Mouse (Mus musculus): ENCODE data around the gene Gm6096.
"Not testable (repeated sequence)": the region's sequence is repeated elsewhere in the genome, so short reads cannot be mapped to it uniquely, and the experiment has no call there.

Gene Gm6096

GRCm38 (mm10) chr7:34250738-34251137 lies at the start of gene Gm6096:
Gene Gm6096, plus strand, starts transcription at chr7:34251038.
- DNase-seq (ENCODE audit: low spot score in 2 of 2), result no peak

DNA sequence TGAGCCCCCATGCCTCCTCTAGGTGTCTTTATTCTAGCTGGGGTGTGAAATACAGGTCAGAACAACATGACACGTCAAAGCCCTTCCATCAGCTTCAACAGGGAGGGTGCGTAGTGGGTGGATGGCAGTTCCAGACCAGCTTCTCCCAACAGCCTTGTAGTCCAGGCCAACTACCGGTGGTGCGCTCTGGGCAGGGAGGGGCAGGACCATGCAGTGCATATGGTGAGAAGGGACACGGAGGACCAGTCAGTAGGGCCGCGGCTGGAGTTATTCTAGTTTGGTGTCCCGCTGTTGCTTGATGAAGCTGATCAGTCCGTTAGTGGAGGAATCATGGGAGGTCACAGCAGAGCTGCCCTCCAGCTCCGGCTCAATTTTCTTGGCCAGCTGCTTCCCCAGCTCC lies 48.7 kb upstream of the Gm6096 start:
- not testable (repeated sequence) for DNase-seq (ENCODE audit: low spot score in 2 of 2)

GRCm38 (mm10) chr7:34206331-34206730 lies 44.5 kb upstream of the Gm6096 start:
- DNase-seq (ENCODE audit: low spot score in 2 of 2), result no peak

DNA sequence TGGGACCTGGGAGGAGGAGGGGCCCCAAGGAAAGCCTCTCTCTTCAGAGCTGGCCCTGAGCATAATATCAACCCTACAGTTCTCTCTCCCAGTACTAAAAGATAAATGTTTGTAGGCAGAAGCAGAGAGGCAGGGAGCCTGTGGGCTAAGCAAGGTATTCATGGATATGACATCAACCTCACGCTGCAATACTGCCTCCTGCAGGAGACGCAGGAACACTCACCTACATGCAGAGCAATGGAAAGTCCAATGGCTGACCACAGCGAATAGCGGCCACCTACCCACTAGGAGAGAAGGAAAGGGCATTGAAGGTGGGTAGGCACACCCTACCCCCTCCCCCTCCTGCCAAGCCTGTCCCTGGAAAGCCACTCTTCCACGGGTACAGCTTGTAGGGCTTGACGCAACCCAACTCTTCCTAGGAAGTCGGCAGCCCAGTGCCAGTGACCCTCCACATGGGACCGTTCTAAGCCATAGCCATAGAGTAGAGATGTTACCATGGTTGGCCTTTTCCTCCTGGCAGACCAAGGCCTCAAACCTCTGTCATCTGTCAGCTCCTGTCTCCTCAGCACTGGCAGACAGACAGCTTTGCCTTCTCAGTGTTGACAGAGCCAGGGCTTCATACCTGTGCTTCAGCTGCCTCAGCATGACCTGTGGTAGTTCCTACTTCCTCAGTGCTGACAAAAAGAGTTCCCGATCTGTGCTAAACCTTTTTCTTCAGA lies 42.7 kb upstream of the Gm6096 start:
- DNase-seq (ENCODE audit: low spot score in 2 of 2), result no peak

DNA sequence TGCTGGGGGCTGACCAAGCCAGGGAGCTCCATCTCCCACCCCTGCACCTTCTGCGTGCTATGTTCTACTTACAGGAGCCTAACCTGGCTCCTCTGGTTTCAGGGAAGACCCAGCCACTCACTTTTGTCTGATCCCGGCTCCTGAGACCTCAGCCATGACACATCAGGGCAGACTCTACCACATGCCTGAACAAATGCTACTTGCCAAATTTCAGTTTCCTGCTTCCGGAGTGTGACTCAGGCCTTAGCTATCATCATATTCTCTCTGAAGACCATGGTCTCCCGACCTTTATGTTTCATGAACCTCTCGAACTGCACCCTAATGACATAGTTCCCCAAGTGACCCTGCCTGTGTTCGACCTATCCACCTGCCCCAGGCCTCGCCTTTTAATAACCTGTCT lies 37.6 kb upstream of the Gm6096 start:
- no peak for DNase-seq (ENCODE audit: low spot score in 2 of 2)

DNA sequence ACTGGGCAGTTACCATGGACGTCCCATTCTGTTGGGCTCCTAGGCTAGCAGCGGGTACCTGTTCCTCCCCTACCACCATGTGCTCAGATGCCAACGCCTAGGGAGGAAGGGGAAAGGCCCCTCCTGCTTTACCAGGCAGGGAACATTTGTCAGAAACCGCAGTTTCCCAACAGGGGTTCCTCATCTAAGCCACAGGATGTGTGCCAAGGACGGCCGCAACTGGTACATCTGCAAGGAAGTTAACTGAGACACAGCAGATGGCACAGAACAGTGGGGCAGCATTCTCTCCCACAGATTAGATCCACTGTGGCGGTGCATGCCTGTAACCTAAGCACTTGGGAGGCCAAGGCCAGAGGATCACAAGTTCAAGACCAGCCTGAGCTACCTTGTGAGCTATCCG lies 36.2 kb upstream of the Gm6096 start:
- no peak for DNase-seq (ENCODE audit: low spot score in 2 of 2)

- DNase-seq (ENCODE audit: low spot score in 2 of 2), result no peak
These were observed 35.4 kb upstream of the Gm6096 start for GRCm38 (mm10) chr7:34215481-34215880.

- no peak for DNase-seq (ENCODE audit: low spot score in 2 of 2)
These were observed 34.4 kb upstream of the Gm6096 start for GRCm38 (mm10) chr7:34216474-34216873.

- no peak for DNase-seq (ENCODE audit: low spot score in 2 of 2)
These were observed 32.3 kb upstream of the Gm6096 start for GRCm38 (mm10) chr7:34218496-34218895.

DNA sequence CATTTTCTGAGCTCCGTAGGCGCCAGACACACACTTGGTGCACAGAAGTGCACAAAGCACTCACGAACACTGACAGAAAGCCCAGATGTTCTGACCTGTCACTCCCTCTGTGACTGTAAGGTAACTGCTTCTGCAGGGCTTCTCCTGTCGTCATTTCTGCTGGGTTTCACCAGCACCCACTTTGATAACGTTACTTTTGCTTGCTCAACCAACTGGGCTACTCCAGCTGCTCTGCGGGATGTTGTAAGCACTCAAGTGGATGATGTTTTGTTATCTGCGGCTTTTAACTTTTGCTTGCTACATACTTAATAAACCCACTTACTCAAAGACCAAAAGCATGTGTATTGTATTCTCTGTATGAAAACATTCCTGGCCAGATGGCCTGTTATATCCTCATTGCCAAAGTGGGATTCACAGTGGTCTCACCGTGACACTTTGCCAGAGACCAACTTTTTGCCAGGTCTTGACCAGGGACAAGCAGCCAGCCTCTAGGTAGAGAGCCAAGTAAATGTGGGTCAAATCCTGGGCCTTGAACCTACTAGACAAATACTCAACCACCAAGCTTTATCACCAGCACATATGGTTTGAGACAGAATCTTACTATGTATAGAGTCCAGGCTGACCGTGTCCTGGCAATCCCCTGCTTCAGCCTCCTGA lies 29.1 kb upstream of the Gm6096 start:
- DNase-seq (ENCODE audit: low spot score in 2 of 2), result no peak

DNA sequence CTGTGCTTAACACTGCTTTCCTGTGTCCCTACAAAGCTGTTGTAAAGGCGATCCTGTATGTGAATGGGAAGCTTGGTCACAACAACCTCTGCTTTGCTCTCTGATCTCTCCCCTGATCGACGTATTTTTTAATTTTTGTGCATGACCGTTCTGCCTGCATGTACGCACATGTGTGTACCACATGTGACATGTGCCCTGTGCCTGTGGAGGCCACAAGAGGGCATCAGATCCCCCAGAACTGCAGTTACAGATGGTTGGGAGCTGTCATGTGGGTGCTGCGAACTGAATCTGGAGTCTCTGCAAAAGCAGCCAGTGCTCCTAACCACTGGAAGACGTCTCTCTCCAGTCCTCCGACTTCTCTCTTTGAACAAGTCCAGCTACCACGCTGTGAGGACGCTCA lies 28.5 kb upstream of the Gm6096 start:
- DNase-seq (ENCODE audit: low spot score in 2 of 2), result no peak

DNA sequence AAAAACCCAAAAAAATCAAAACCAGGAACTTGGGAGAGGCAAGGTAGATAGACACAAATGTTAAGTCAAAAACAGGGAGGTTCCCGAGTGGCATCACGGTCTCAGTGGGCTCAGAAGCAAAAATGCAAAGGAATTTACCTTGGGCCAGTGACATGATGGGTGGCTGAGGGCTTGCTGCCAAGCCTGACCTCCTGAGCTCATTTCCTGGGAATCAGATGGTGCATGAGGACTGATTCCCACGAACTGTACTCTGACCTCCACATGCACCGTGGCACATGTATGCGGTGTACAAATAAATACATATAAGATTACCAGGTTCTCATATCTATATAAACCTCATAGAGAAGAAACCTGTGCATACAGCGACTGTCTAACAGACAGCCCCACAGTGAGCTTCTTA lies 26.5 kb upstream of the Gm6096 start:
- no peak for DNase-seq (ENCODE audit: low spot score in 2 of 2)

DNA sequence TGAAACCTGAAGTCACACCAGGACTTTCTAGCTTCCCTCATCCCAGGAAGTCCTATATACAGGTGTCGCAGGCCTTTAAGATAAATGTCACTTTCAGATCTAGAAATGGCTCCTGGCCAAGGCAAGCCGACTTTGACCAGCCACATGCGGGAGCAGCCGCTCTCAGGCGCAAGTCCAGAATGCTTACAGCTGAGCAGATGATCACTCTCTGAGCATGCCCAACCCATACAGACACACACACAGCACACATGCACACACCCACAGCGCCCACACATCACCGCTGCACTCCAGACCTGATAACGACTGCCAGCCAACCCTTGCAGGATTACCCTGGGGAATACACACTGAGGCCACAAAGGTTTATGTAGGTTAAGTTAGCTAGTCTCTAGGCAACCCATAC lies 24.8 kb upstream of the Gm6096 start:
- no peak for DNase-seq (ENCODE audit: low spot score in 2 of 2)

DNA sequence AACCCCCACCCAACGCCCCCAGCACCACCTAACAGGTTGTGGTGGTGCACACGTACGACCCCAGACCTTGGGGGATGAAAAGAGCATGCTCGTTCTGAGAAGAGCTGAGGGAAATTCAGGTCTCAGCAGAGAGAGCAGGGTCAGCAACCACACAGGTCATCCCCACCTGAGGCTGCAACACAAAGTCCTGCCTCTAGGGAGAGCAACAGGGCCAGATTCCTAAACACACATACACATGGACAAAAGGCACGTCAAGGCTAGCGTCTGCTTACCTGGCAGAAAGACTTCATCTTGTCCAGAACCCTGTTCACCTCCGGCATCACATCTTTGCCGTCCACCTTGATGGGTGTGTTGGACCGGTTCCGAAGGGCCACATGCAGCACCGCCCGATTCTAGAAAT lies 24.0 kb upstream of the Gm6096 start:
- no peak for DNase-seq (ENCODE audit: low spot score in 2 of 2)

DNA sequence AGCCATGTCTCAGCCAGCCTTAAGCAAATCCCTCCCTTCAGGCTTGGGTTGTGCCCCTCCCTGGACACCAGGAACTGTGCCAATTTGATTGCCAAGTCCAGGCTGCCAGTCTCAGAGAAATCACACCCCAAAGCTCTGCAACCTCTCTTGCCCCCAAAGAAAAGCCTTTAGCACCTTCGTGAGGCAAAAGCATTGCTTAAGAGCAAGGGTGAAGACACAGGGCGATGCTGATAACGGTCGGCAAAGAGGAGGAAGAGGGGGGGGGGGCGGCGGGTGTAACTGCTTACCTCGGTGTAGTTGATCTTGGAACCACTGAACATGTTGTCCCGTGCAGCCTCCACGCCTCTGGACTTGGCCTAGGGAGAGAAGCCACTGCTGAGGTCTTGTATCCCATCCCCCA lies 22.2 kb upstream of the Gm6096 start:
- no peak for DNase-seq (ENCODE audit: low spot score in 2 of 2)

GRCm38 (mm10) chr7:34229153-34229552 lies 21.7 kb upstream of the Gm6096 start:
- DNase-seq (ENCODE audit: low spot score in 2 of 2), result no peak

DNA sequence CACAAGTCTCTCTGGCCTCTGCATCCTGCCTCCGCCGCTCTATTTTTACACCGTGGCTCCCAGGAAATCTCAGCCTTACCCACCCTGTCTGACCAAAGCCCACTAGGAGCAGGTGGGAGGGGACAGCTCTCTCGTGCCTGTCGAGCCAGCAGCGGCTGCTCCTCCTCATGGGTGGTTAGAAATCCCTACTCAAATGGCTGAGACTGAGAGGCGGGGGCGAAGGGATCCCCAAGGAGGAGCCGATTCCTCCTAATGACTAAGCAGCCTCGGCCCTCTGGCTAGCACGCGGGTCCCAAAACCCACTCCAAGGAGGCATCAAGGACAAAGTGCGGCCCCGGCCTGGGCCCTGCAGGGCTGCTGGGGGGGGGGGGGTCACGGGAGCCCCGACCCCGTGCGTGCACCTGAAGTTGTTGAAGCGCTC lies 21.1 kb upstream of the Gm6096 start:
- DNase-seq (ENCODE audit: low spot score in 2 of 2), result peak in 1 of 2 experiments; percentile 48

GRCm38 (mm10) chr7:34230116-34230515 lies 20.7 kb upstream of the Gm6096 start, which contains the start of gene Gpi1:
Gene Gpi1, minus strand, starts transcription at chr7:34230336.
- peak; percentile 63 to 80 for DNase-seq (ENCODE audit: low spot score in 2 of 2)

- DNase-seq (ENCODE audit: low spot score in 2 of 2), result no peak
These were observed 17.8 kb upstream of the Gm6096 start for GRCm38 (mm10) chr7:34232785-34233725.

DNA sequence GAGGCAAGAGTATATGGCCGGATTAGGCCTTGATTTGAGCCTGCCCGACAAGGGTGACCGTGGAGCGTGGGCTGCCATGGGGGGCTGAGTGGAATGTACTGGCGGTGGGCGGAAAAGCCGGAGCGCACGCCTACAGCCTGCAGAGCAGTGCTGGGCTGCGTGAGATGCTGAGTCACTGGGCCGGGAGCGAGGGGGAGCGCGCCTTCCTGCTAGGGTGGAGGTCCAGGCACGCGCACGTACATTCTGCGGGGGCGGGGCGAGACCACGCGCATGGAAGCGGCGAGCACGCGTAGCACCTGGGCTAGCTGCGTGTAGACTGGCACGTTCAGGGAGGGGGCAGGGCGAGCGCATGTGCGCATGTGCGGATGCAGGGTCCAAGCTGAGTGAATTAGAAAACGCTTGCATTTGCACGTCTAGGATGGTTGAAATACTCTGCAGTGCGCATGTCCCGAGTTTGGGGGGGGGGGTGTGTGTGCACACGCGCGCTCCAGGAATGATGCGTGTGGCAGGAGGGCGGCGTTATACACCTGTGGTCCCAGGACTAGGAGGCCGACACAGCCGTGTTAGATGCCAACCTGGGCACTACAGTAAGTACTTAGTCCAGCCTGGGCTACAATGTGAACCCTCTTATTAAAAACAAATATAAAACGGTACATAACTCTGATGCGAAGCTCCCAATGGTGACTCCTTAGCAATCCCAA lies 16.8 kb upstream of the Gm6096 start:
- peak; percentile 99 to 100 for DNase-seq (ENCODE audit: low spot score in 2 of 2)

Measured in thymus, postnatal 10 days (tissue).